Mouse (Mus musculus) C2C12 (cell line): ENCODE results near the gene Hrasls. TPM values are rescaled to one million over a fixed set of nuclear protein-coding genes. Genes with fewer than 3 reads are reported as not detected.

ENCODE experiments used
- H3K27me3 ChIP-seq: one replicate; pipeline ENCODE4 v1.6.1; 2011; ENCODE audit not compliant: control insufficient read depth, insufficient read depth, insufficient read length
- H3K36me3 ChIP-seq: one replicate; pipeline ENCODE4 v1.6.1; 2011; ENCODE audit not compliant: control insufficient read depth, insufficient read depth
- H3K4me3 ChIP-seq: one replicate; pipeline ENCODE4 v1.5.1; 2011; ENCODE audit warnings: mild to moderate bottlenecking, control low read depth; ENCODE audit not compliant: poor library complexity, insufficient read depth, severe bottlenecking
- H3K79me2 ChIP-seq: one replicate; pipeline ENCODE4 v1.6.1; 2011; ENCODE audit not compliant: control insufficient read depth, insufficient read depth
- H3K79me3 ChIP-seq: one replicate; pipeline ENCODE4 v1.6.1; 2011; ENCODE audit warnings: low read depth, control low read depth
- H3ac ChIP-seq: one replicate; pipeline ENCODE3; 2011; ENCODE audit warnings: low read depth; ENCODE audit not compliant: control insufficient read depth, insufficient read length
- CEBPB ChIP-seq: IDR thresholded peaks from one replicate; pipeline ENCODE4 v1.6.1; 2011; ENCODE audit warnings: low read depth, mild to moderate bottlenecking, control low read depth, moderate library complexity
- CTCF ChIP-seq: IDR thresholded peaks from one replicate; pipeline ENCODE4 v1.5.1; 2011; ENCODE audit not compliant: control insufficient read depth, insufficient read depth, insufficient read length
- FOSL1 ChIP-seq: IDR thresholded peaks from one replicate; pipeline ENCODE4 v1.8.0; 2011; ENCODE audit warnings: mild to moderate bottlenecking, low read length; ENCODE audit not compliant: poor library complexity, insufficient read depth, severe bottlenecking
- MAX ChIP-seq: IDR thresholded peaks from one replicate; pipeline ENCODE4 v1.6.1; 2011; ENCODE audit warnings: mild to moderate bottlenecking, control low read depth
- MYOD1 ChIP-seq: IDR thresholded peaks from one replicate; pipeline ENCODE4 v1.6.1; 2011; ENCODE audit warnings: low read depth; ENCODE audit not compliant: control insufficient read depth, insufficient read length
- MYOG ChIP-seq: IDR thresholded peaks from one replicate; pipeline ENCODE4 v1.6.1; 2011; ENCODE audit not compliant: control insufficient read depth, insufficient read length; ENCODE audit errors: extremely low read depth
- USF1 ChIP-seq: IDR thresholded peaks from one replicate; pipeline ENCODE4 v1.6.1; 2011; ENCODE audit warnings: low read depth, mild to moderate bottlenecking, control low read depth, moderate library complexity
- polyA plus RNA-seq: library from polyadenylated mRNA; unstranded; fragments of >200 nt; fragmentation: generic; extraction: Trizol; gene quantifications from one replicate; pipeline ENCODE4 v1.2.1, GENCODE M21; 2012; ENCODE audit warnings: missing spikeins

The Hrasls gene
- polyA plus RNA-seq, 1 experiment: 1.1 TPM

GRCm38 (mm10) chr16:29205581-29205980 lies 3.9 kb upstream of the Hrasls start:
- Histone ChIP-seq H3K27me3 (no peaks in the 10 kb centered on the region), H3ac (no peak overlapping the region), H3K79me2 (no peaks in the 10 kb centered on the region), H3K36me3 (no peaks in the 10 kb centered on the region), H3K79me3 (no peaks in the 10 kb centered on the region), H3K4me3 (no peak overlapping the region)
- TF ChIP-seq USF1: no peak
- no peak for TF ChIP-seq MYOG
- no peak for TF ChIP-seq MAX
- TF ChIP-seq CTCF: no peak
- TF ChIP-seq MYOD1: no peak
- no peak for TF ChIP-seq CEBPB
- no peak for TF ChIP-seq FOSL1

GRCm38 (mm10) chr16:29208841-29209240 lies 654 bp upstream of the Hrasls start:
- H3K27me3 ChIP-seq: no peaks in the 10 kb centered on the region

GRCm38 (mm10) chr16:29216395-29217295 lies 7.2 kb downstream of the Hrasls start:
- H3K27me3 ChIP-seq: no peaks in the 10 kb centered on the region
- no peak overlapping the region for H3ac ChIP-seq
- H3K4me3 ChIP-seq: no peak overlapping the region
- H3K79me2 ChIP-seq: no peaks in the 10 kb centered on the region
- TF ChIP-seq CTCF (no peak), MAX (no peak), MYOD1 (no peak), USF1 (no peak), MYOG (no peak), CEBPB (no peak), FOSL1 (no peak)
- H3K36me3 ChIP-seq: no peaks in the 10 kb centered on the region
- H3K79me3 ChIP-seq: no peaks in the 10 kb centered on the region

More at GRCm38 (mm10) chr16:29208841-29209240, 654 bp upstream of the Hrasls start:
- H3K4me3 ChIP-seq: no peak overlapping the region
- no peak overlapping the region for H3ac ChIP-seq
- H3K36me3 ChIP-seq: no peaks in the 10 kb centered on the region
- TF ChIP-seq MYOD1 (no peak), FOSL1 (no peak), CTCF (no peak), MYOG (no peak), USF1 (no peak), MAX (no peak), CEBPB (no peak)
- no peaks in the 10 kb centered on the region for H3K79me3 ChIP-seq
- no peaks in the 10 kb centered on the region for H3K79me2 ChIP-seq

GRCm38 (mm10) chr16:29235951-29236350 lies 26.5 kb downstream of the Hrasls start:
- no peaks in the 10 kb centered on the region for H3K36me3 ChIP-seq
- TF ChIP-seq MYOD1 (no peak), FOSL1 (no peak), MYOG (no peak), MAX (no peak), USF1 (no peak), CTCF (no peak), CEBPB (no peak)
- H3ac ChIP-seq: no peak overlapping the region
- no peaks in the 10 kb centered on the region for H3K79me2 ChIP-seq
- no peaks in the 10 kb centered on the region for H3K27me3 ChIP-seq
- no peaks in the 10 kb centered on the region for H3K79me3 ChIP-seq
- no peak overlapping the region for H3K4me3 ChIP-seq

GRCm38 (mm10) chr16:29254325-29254724 lies 44.8 kb downstream of the Hrasls start:
- Histone ChIP-seq H3K79me2 (no peaks in the 10 kb centered on the region), H3K79me3 (no peaks in the 10 kb centered on the region), H3ac (no peak overlapping the region), H3K27me3 (no peaks in the 10 kb centered on the region), H3K36me3 (no peaks in the 10 kb centered on the region), H3K4me3 (no peak overlapping the region)
- TF ChIP-seq FOSL1 (no peak), MYOG (no peak), CEBPB (no peak), MAX (no peak), CTCF (no peak), USF1 (no peak), MYOD1 (no peak)

Other genes starting within 250 kb of the Hrasls start
- not detected for gene Atp13a5, start 169.0 kb downstream of the Hrasls start, polyA plus RNA-seq